ENCODE assay signal across 11 mouse cellular contexts in genomic region chr17:47943103-47943870, GRCm38 (mm10). TPM values are rescaled to one million over a fixed set of nuclear protein-coding genes. Genes with fewer than 3 reads are reported as not detected.
DNase-seq lines count a peak whose midpoint lies in the region; ATAC-seq and TF ChIP-seq lines count a peak whose summit lies in the region.
"Had no signal": no experiment of that assay in that cellular context is flagged by ENCODE, and none has a peak within 500 bp of the region (broad histone marks: within the 10 kb centered on the region; RNA-seq: fewer than 3 reads in every experiment).

No protein-coding gene starts in this region.

- ATAC-seq in embryonic facial prominence, embryonic 15.5 days (ENCODE audit: insufficient number of reproducible peaks, low FRiP score, low TSS enrichment, low read depth): 0 out of 2 replicates have a peak, but pooled peaks have one; percentile 28
- ATAC-seq in limb, embryonic 14.5 days (ENCODE audit: low FRiP score, low read depth): peak; percentile 76; the same call in 1 of the 2 replicates

- no peak overlapping the region for H3K9ac ChIP-seq in embryonic facial prominence, embryonic 15.5 days
- no peak overlapping the region for H3K9ac ChIP-seq in limb, embryonic 14.5 days (ENCODE audit: low read depth, low read length, severe bottlenecking)
- H3K9ac ChIP-seq: limb, embryonic 15.5 days; midbrain, embryonic 12.5 days had no signal

- peaks cover 17% of the 10 kb centered on the region for H3K4me1 ChIP-seq in embryonic facial prominence, embryonic 15.5 days
- peaks cover 16% of the 10 kb centered on the region for H3K4me1 ChIP-seq in limb, embryonic 14.5 days (ENCODE audit: control insufficient read depth, insufficient read depth, low read length)

- H3K4me2 ChIP-seq in embryonic facial prominence, embryonic 15.5 days (replicated peaks): peak overlapping the region; percentile 2; the same call in 1 of the 2 replicates
- no peak overlapping the region for H3K4me2 ChIP-seq in limb, embryonic 14.5 days (replicated peaks; ENCODE audit: low read depth, low read length, severe bottlenecking)
- H3K4me2 ChIP-seq: limb, embryonic 15.5 days; midbrain, embryonic 12.5 days had no signal

- H3K9me3 ChIP-seq in embryonic facial prominence, embryonic 15.5 days (replicated peaks): no peaks in the 10 kb centered on the region
- H3K9me3 ChIP-seq in limb, embryonic 14.5 days (ENCODE audit: control insufficient read depth, low read length): no peaks in the 10 kb centered on the region
- H3K9me3 ChIP-seq: limb, embryonic 15.5 days; midbrain, embryonic 12.5 days had no signal

- H3K4me3 ChIP-seq in embryonic facial prominence, embryonic 15.5 days (replicated peaks): no peak overlapping the region
- H3K4me3 ChIP-seq in limb, embryonic 14.5 days (replicated peaks; ENCODE audit: low read length): no peak overlapping the region
- H3K4me3 ChIP-seq: limb, embryonic 15.5 days; midbrain, embryonic 12.5 days had no signal

- peak; percentile 13 to 34 for DNase-seq in layer of hippocampus, adult 18-20 months (ENCODE audit: low spot score in 2 of 2)
- DNase-seq in layer of hippocampus, postnatal 10 days (ENCODE audit: low spot score in 2 of 2): no peak
- DNase-seq in MEL-GATA-1-ER (ENCODE audit: extremely low read depth, low read depth): peak; percentile 46
- peak; percentile 72 for DNase-seq in limb, embryonic 14.5 days (ENCODE audit: low spot score)
- no peak for DNase-seq in heart, adult 9 months (ENCODE audit: low spot score in 2 of 2)
- no peak for DNase-seq in yolk sac, embryonic 10.5 days (ENCODE audit: low spot score)
- DNase-seq in urinary bladder, adult 2 months (ENCODE audit: low spot score): no peak
- DNase-seq: thymus, postnatal 36 days had no signal

- H3K27me3 ChIP-seq in embryonic facial prominence, embryonic 15.5 days: peaks cover 7% of the 10 kb centered on the region; the same call in 1 of the 2 replicates
- no peaks in the 10 kb centered on the region for H3K27me3 ChIP-seq in limb, embryonic 14.5 days (ENCODE audit: control insufficient read depth, insufficient read depth, low read length)
- H3K27me3 ChIP-seq: limb, embryonic 15.5 days had no signal

- TF ChIP-seq POLR2A in limb, embryonic 14.5 days (IDR thresholded peaks at IDR 0.05; ENCODE audit: borderline replicate concordance, extremely low read depth, insufficient read depth, insufficient read length): no peak

- H3K36me3 ChIP-seq in embryonic facial prominence, embryonic 15.5 days: no peaks in the 10 kb centered on the region
- no peaks in the 10 kb centered on the region for H3K36me3 ChIP-seq in limb, embryonic 14.5 days (ENCODE audit: control insufficient read depth, insufficient read depth, low read length)
- H3K36me3 ChIP-seq: limb, embryonic 15.5 days; midbrain, embryonic 12.5 days had no signal

- WGBS in embryonic facial prominence, embryonic 15.5 days: 24% methylated on average over 9 of the region's 9 CpGs
- WGBS in limb, embryonic 14.5 days: 14% methylated on average over 9 of the region's 9 CpGs

- H3K27ac ChIP-seq in embryonic facial prominence, embryonic 15.5 days (replicated peaks): 0 out of 2 replicates have a peak overlapping the region, but pooled peaks have one; percentile 12
- H3K27ac ChIP-seq in limb, embryonic 14.5 days (replicated peaks; ENCODE audit: low read depth, low read length): no peak overlapping the region
- H3K27ac ChIP-seq: limb, embryonic 15.5 days; midbrain, embryonic 12.5 days had no signal

RNA-seq across cellular contexts. Expression of gene Foxp4, which starts 18.8 kb away (rescaled TPM):
- 10 to 100 TPM; 49.7 to 56.1 TPM for total RNA-seq in layer of hippocampus, adult 18-20 months (2021)
- 10 to 100 TPM; 51.1 to 57.6 TPM for total RNA-seq in layer of hippocampus, postnatal 10 days (2021)
- polyA plus RNA-seq in embryonic facial prominence, embryonic 15.5 days (2015; fragmentation: Nextera tagmentation; extraction: Ambion mirVana): 17.0 and 19.3 TPM in 2 replicates
- polyA plus RNA-seq in limb, embryonic 14.5 days (2012; rRNA removed): 104 and 165 TPM in 2 replicates
- polyA plus RNA-seq in limb, embryonic 14.5 days (2014; fragmentation: Nextera tagmentation; extraction: Ambion mirVana): 38.6 and 46.0 TPM in 2 replicates
- 23.6 and 36.5 TPM in 2 replicates for polyA plus RNA-seq in urinary bladder, adult 2 months (2012; rRNA removed)

Comparison
In these comparisons a context has a peak if more than half of its experiments do, and no peak if none do; other contexts are left out.
1. DNase-seq: peak in layer of hippocampus, adult 18-20 months (2 of 2), MEL-GATA-1-ER (single experiment) and limb, embryonic 14.5 days (single experiment); none in layer of hippocampus, postnatal 10 days (0 of 2), heart, adult 9 months (0 of 2), yolk sac, embryonic 10.5 days (single experiment) and urinary bladder, adult 2 months (single experiment).